Mouse (Mus musculus) MEL (cell line): ENCODE results near the gene Tnnt1. TPM values are rescaled to one million over a fixed set of nuclear protein-coding genes. Genes with fewer than 3 reads are reported as not detected.

Experiments
- DNase-seq: peaks from one replicate; pipeline ENCODE4 v3.0.0; 2011; ENCODE audit warnings: low read depth, low spot score
- H3K27ac ChIP-seq: 2 replicates; pipeline ENCODE4 v1.5.1; 2012; ENCODE audit warnings: low read depth, mild to moderate bottlenecking, control low read depth, low read length, moderate library complexity; ENCODE audit not compliant: control insufficient read depth
- H3K27me3 ChIP-seq, 2 experiments: fragments of 150-350 bp in 1 of 2; sonication (generic) in 1 of 2; 2 replicates each; pipeline ENCODE4 v1.6.1; 2012; ENCODE audit warnings: low read length in 2 of 2, mild to moderate bottlenecking in 2 of 2, improper control_type of control experiment in 1 of 2, moderate library complexity in 1 of 2; ENCODE audit not compliant: insufficient read depth in 2 of 2, control insufficient read depth in 1 of 2
- H3K36me3 ChIP-seq, 2 experiments: 2 replicates each; pipeline ENCODE4 v1.6.1; 2012 to 2014; ENCODE audit warnings: low read length in 2 of 2, improper control_type of control experiment in 1 of 2, inconsistent platforms in 1 of 2, mild to moderate bottlenecking in 1 of 2; ENCODE audit not compliant: insufficient read depth in 2 of 2, control insufficient read depth in 1 of 2
- H3K4me1 ChIP-seq, 2 experiments: fragments of 150-350 bp in 1 of 2; sonication (generic) in 1 of 2; 2 replicates each; pipeline ENCODE4 v1.6.1; 2012; ENCODE audit warnings: low read length in 2 of 2, improper control_type of control experiment in 1 of 2, mild to moderate bottlenecking in 1 of 2; ENCODE audit not compliant: insufficient read depth in 2 of 2, control insufficient read depth in 1 of 2
- H3K4me3 ChIP-seq, 2 experiments: fragments of 150-350 bp in 1 of 2; sonication (generic) in 1 of 2; 2 replicates each; pipeline ENCODE4 v1.5.1; 2012; ENCODE audit warnings: low read depth in 2 of 2, low read length in 2 of 2, mild to moderate bottlenecking in 2 of 2, moderate library complexity in 2 of 2, control low read depth in 1 of 2, improper control_type of control experiment in 1 of 2; ENCODE audit not compliant: control insufficient read depth in 1 of 2, insufficient read depth in 1 of 2
- H3K79me2 ChIP-seq: 2 replicates; pipeline ENCODE4 v1.6.1; 2012; ENCODE audit warnings: mild to moderate bottlenecking, low read length, moderate library complexity; ENCODE audit not compliant: control insufficient read depth, poor library complexity, insufficient read depth
- H3K9ac ChIP-seq: 2 replicates; pipeline ENCODE4 v1.6.1; 2012; ENCODE audit warnings: low read depth, mild to moderate bottlenecking, control low read depth, low read length, moderate library complexity; ENCODE audit not compliant: control insufficient read depth, poor library complexity, severe bottlenecking
- H3K9me3 ChIP-seq: fragments of 150-350 bp; sonication (generic); replicated peaks from 2 replicates; pipeline ENCODE4 v1.6.1; 2012; ENCODE audit warnings: mild to moderate bottlenecking, low read length, improper control_type of control experiment, moderate library complexity; ENCODE audit not compliant: insufficient read depth
- BHLHE40 ChIP-seq: IDR thresholded peaks from 2 replicates; pipeline ENCODE4 v1.6.1; 2012; ENCODE audit warnings: low read depth, mild to moderate bottlenecking, inconsistent platforms, low read length, improper control_type of control experiment, borderline replicate concordance
- CHD1 ChIP-seq: IDR thresholded peaks from 2 replicates; pipeline ENCODE4 v1.6.1; 2012; ENCODE audit warnings: low read depth, mild to moderate bottlenecking, inconsistent platforms, low read length, improper control_type of control experiment
- CHD2 ChIP-seq: IDR thresholded peaks from 2 replicates; pipeline ENCODE4 v1.6.1; 2011; ENCODE audit warnings: low read length, improper control_type of control experiment
- E2F4 ChIP-seq: IDR thresholded peaks from 2 replicates; pipeline ENCODE4 v1.6.1; 2011; ENCODE audit warnings: low read depth, low read length, improper control_type of control experiment, borderline replicate concordance
- ELF1 ChIP-seq: IDR thresholded peaks from 2 replicates; pipeline ENCODE4 v1.6.1; 2014; ENCODE audit warnings: low read depth, mild to moderate bottlenecking, inconsistent platforms, low read length, improper control_type of control experiment, moderate library complexity
- EP300 ChIP-seq, 2 experiments: IDR thresholded peaks; 2 replicates each; pipeline ENCODE4 v1.6.1; 2011; ENCODE audit warnings: improper control_type of control experiment in 2 of 2, low read length in 2 of 2, low read depth in 1 of 2, mild to moderate bottlenecking in 1 of 2
- GABPA ChIP-seq: IDR thresholded peaks from 2 replicates; pipeline ENCODE4 v1.6.1; 2012; ENCODE audit warnings: low read depth, mild to moderate bottlenecking, inconsistent platforms, low read length, improper control_type of control experiment, moderate library complexity
- GATA1 ChIP-seq: IDR thresholded peaks from 2 replicates; pipeline ENCODE4 v1.6.1; 2011; ENCODE audit warnings: low read depth, low read length, improper control_type of control experiment
- JUND ChIP-seq: IDR thresholded peaks from 2 replicates; pipeline ENCODE4 v1.6.1; 2011; ENCODE audit warnings: low read depth, mild to moderate bottlenecking, improper control_type of control experiment, low read length
- KAT2A ChIP-seq: conservative IDR thresholded peaks from 2 replicates; pipeline ENCODE4 v1.6.1; 2012; ENCODE audit warnings: low read depth, low read length, improper control_type of control experiment, inconsistent platforms
- MAX ChIP-seq: IDR thresholded peaks from 2 replicates; pipeline ENCODE4 v1.6.1; 2011; ENCODE audit warnings: low read length, improper control_type of control experiment
- MEF2A ChIP-seq: IDR thresholded peaks from 2 replicates; pipeline ENCODE4 v1.6.1; 2014; ENCODE audit warnings: low read depth, mild to moderate bottlenecking, inconsistent platforms, low read length, improper control_type of control experiment; ENCODE audit not compliant: poor library complexity, insufficient replicate concordance, severe bottlenecking; ENCODE audit errors: extremely low read depth
- MXI1 ChIP-seq: IDR thresholded peaks from 2 replicates; pipeline ENCODE4 v1.6.1; 2011; ENCODE audit warnings: mild to moderate bottlenecking, low read depth, low read length, improper control_type of control experiment
- MYB ChIP-seq: IDR thresholded peaks from 2 replicates; pipeline ENCODE4 v1.6.1; 2011; ENCODE audit warnings: mild to moderate bottlenecking, low read depth, low read length, improper control_type of control experiment
- NELFE ChIP-seq: IDR thresholded peaks from 2 replicates; pipeline ENCODE4 v1.6.1; 2011; ENCODE audit warnings: low read depth, low read length, improper control_type of control experiment
- NRF1 ChIP-seq: IDR thresholded peaks from 2 replicates; pipeline ENCODE4 v1.6.1; 2014; ENCODE audit warnings: low read depth, mild to moderate bottlenecking, inconsistent platforms, low read length, improper control_type of control experiment, moderate library complexity; ENCODE audit not compliant: poor library complexity, insufficient read depth, severe bottlenecking
- POLR2AphosphoS2 ChIP-seq: IDR thresholded peaks from 2 replicates; pipeline ENCODE4 v1.6.1; 2011; ENCODE audit warnings: low read length, improper control_type of control experiment
- POLR2AphosphoS5 ChIP-seq: IDR thresholded peaks from 2 replicates; pipeline ENCODE4 v1.6.1; 2012; ENCODE audit warnings: low read depth, borderline replicate concordance, mild to moderate bottlenecking, inconsistent platforms, low read length, moderate library complexity, mixed read lengths
- RAD21 ChIP-seq: IDR thresholded peaks from 2 replicates; pipeline ENCODE4 v1.6.1; 2011; ENCODE audit warnings: mild to moderate bottlenecking, low read depth, low read length, improper control_type of control experiment
- RCOR1 ChIP-seq: IDR thresholded peaks from 2 replicates; pipeline ENCODE4 v1.6.1; 2012; ENCODE audit warnings: low read depth, mild to moderate bottlenecking, inconsistent platforms, low read length, improper control_type of control experiment
- SIN3A ChIP-seq: IDR thresholded peaks from 2 replicates; pipeline ENCODE4 v1.6.1; 2012; ENCODE audit warnings: low read length, improper control_type of control experiment, inconsistent platforms
- SMC3 ChIP-seq: IDR thresholded peaks from 2 replicates; pipeline ENCODE4 v1.6.1; 2011; ENCODE audit warnings: low read depth, low read length, improper control_type of control experiment
- TAL1 ChIP-seq: IDR thresholded peaks from 2 replicates; pipeline ENCODE4 v1.6.1; 2012; ENCODE audit warnings: mild to moderate bottlenecking, inconsistent platforms, low read length, moderate library complexity, mixed read lengths
- TBP ChIP-seq: IDR thresholded peaks from 2 replicates; pipeline ENCODE4 v1.8.0; 2011; ENCODE audit warnings: low read depth, low read length, improper control_type of control experiment
- TCF12 ChIP-seq: IDR thresholded peaks from 2 replicates; pipeline ENCODE4 v1.6.1; 2014; ENCODE audit warnings: low read depth, mild to moderate bottlenecking, inconsistent platforms, low read length, improper control_type of control experiment, moderate library complexity
- USF1 ChIP-seq: IDR thresholded peaks from 2 replicates; pipeline ENCODE4 v1.6.1; 2014; ENCODE audit warnings: low read depth, mild to moderate bottlenecking, inconsistent platforms, low read length, improper control_type of control experiment, moderate library complexity
- USF2 ChIP-seq, 2 experiments: IDR thresholded peaks; 2 replicates each; pipeline ENCODE4 v1.6.1; 2011 to 2012; ENCODE audit warnings: improper control_type of control experiment in 2 of 2, low read length in 2 of 2, borderline replicate concordance in 1 of 2, inconsistent platforms in 1 of 2, low read depth in 1 of 2, mild to moderate bottlenecking in 1 of 2; ENCODE audit not compliant: insufficient read depth in 1 of 2
- ZC3H11A ChIP-seq: IDR thresholded peaks from 2 replicates; pipeline ENCODE4 v1.6.1; 2012; ENCODE audit warnings: low read depth, mild to moderate bottlenecking, inconsistent platforms, low read length, improper control_type of control experiment
- ZKSCAN1 ChIP-seq: IDR thresholded peaks from 2 replicates; pipeline ENCODE4 v1.6.1; 2012; ENCODE audit warnings: low read depth, mild to moderate bottlenecking, inconsistent platforms, low read length, improper control_type of control experiment, moderate library complexity
- ZMIZ1 ChIP-seq: IDR thresholded peaks from 2 replicates; pipeline ENCODE4 v1.6.1; 2012; ENCODE audit warnings: low read depth, mild to moderate bottlenecking, inconsistent platforms, low read length, improper control_type of control experiment, moderate library complexity
- ZNF384 ChIP-seq: IDR thresholded peaks from 2 replicates; pipeline ENCODE4 v1.6.1; 2012; ENCODE audit warnings: low read depth, mild to moderate bottlenecking, inconsistent platforms, low read length, improper control_type of control experiment
- polyA plus RNA-seq, 2 experiments: library from polyadenylated mRNA; stranded (reverse) in 1 of 2; unstranded in 1 of 2; fragments of >175 nt in 1 of 2; fragments of >200 nt in 1 of 2; gene quantifications; 2 replicates each; pipeline versions ENCODE4 v1.2.1 to v1.2.4; 2012; ENCODE audit warnings: low replicate concordance in 2 of 2, low read depth in 1 of 2; ENCODE audit not compliant: insufficient read length in 2 of 2, insufficient read depth in 1 of 2, missing spikeins in 1 of 2
- total RNA-seq: library from RNA; depleted of rRNA; stranded (reverse); fragments of 300-350 nt; gene quantifications from 2 replicates; pipeline ENCODE4 v1.2.3, GENCODE M21; 2012

Tnnt1 gene
- total and polyA plus RNA-seq, 3 experiments: 5.0 to 16.4 TPM; not detected in 1

- Histone ChIP-seq H3K9me3 (no peaks in the 10 kb centered on the region), H3K9ac (no peak overlapping the region), H3K36me3 (peaks cover 10 to 33% of the 10 kb centered on the region in 2 experiments), H3K4me3 (no peak overlapping the region), H3K27ac (no peak overlapping the region), H3K4me1 (peaks cover 0 to 43% of the 10 kb centered on the region in 2 experiments; a peak in 3 of 4 replicates), H3K27me3 (no peaks in the 10 kb centered on the region), H3K79me2 (peaks cover 57% of the 10 kb centered on the region)
- DNase-seq: no peak
- no peak for TF ChIP-seq MAX
- TF ChIP-seq ZKSCAN1: no peak
- no peak for TF ChIP-seq ZC3H11A
- no peak for TF ChIP-seq USF2 (IDR thresholded peaks at IDR 0.05; ENCODE audit: borderline replicate concordance in 1 of 2, insufficient read depth in 1 of 2, low read depth in 1 of 2, low read length in 2 of 2)
- TF ChIP-seq POLR2AphosphoS2: no peak
- no peak for TF ChIP-seq CHD1
- no peak for TF ChIP-seq ELF1
Measured at GRCm38 (mm10) chr7:4496468-4496867, 19.7 kb downstream of the Tnnt1 start.

DNA sequence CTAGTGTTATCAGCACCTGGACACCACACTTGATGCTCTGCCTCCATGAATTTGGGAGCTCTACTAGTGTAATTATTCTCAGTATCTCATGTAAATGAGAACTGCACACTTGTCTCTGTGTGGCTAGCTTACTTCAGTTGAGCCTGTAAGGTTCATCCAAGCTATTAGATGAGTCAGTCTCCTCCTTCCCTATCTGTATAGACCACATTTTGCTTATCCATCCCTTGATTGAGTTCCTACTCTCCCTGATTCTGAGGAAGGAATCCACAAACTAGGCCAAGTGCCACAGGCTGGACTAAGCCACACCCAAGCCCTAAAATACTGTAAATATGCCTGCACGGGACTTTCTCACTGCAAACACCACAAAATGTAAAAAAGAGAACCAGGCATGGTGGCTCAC, 22.2 kb downstream of the Tnnt1 start:
- TF ChIP-seq JUND: 0 out of 2 replicates have a peak, but pooled peaks have one; percentile 43
- peak; percentile 79 for TF ChIP-seq TAL1
- no peak for TF ChIP-seq SMC3
- no peak for TF ChIP-seq ZKSCAN1
- no peak for TF ChIP-seq GABPA
- no peak for TF ChIP-seq TBP
- TF ChIP-seq MXI1: no peak
- TF ChIP-seq USF2 (IDR thresholded peaks at IDR 0.05; ENCODE audit: borderline replicate concordance in 1 of 2, insufficient read depth in 1 of 2, low read depth in 1 of 2, low read length in 2 of 2): no peak
- TF ChIP-seq BHLHE40: peak; percentile 85
- TF ChIP-seq E2F4: no peak
- no peak for TF ChIP-seq MYB
- TF ChIP-seq RAD21: no peak
- TF ChIP-seq ZMIZ1: no peak
- no peak for TF ChIP-seq KAT2A
- no peak for TF ChIP-seq SIN3A
- no peak for TF ChIP-seq POLR2AphosphoS5
- TF ChIP-seq GATA1: peak; percentile 70
- no peak for TF ChIP-seq MEF2A
- no peak for TF ChIP-seq ELF1
- TF ChIP-seq TCF12: peak; percentile 37; the same call in 1 of the 2 replicates
- no peak for TF ChIP-seq ZNF384
- peak; percentile 68 to 74 for TF ChIP-seq EP300 (IDR thresholded peaks at IDR 0.05; ENCODE audit: low read depth in 1 of 2, low read length in 2 of 2)
- TF ChIP-seq NELFE: no peak
- no peak for TF ChIP-seq CHD2
- TF ChIP-seq RCOR1: peak; percentile 67; the same call in 1 of the 2 replicates
- TF ChIP-seq NRF1: no peak
- TF ChIP-seq USF1: no peak
- Histone ChIP-seq H3K27me3 (no peaks in the 10 kb centered on the region), H3K79me2 (peaks cover 33% of the 10 kb centered on the region), H3K4me3 (no peak overlapping the region), H3K27ac (peak overlapping the region; percentile 41), H3K9ac (no peak overlapping the region), H3K36me3 (peaks cover 10 to 34% of the 10 kb centered on the region in 2 experiments), H3K4me1 (peaks cover 3 to 44% of the 10 kb centered on the region in 2 experiments), H3K9me3 (no peaks in the 10 kb centered on the region)
- DNase-seq: peak; percentile 81
